Mouse (Mus musculus): Measurements from ENCODE around the gene Cyb5b. TPM values are rescaled to one million over a fixed set of nuclear protein-coding genes. Genes with fewer than 3 reads are reported as not detected.
"Not testable (repeated sequence)": the region's sequence is repeated elsewhere in the genome, so short reads cannot be mapped to it uniquely, and the experiment has no call there.

The Cyb5b gene
- polyA plus RNA-seq, 1 experiment from 2014 or later = 164 TPM

GRCm38 (mm10) chr8:107197901-107198826 lies 47.7 kb downstream of the Cyb5b start:
- 78% methylated on average over 24 of the region's 24 CpGs for WGBS
- Histone ChIP-seq H3K36me3 (no peaks in the 10 kb centered on the region), H3K27ac (replicated peaks) (no peak overlapping the region), H3K4me1 (peaks cover 8% of the 10 kb centered on the region), H3K4me3 (no peak overlapping the region), H3K9me3 (replicated peaks) (no peaks in the 10 kb centered on the region), H3K27me3 (ENCODE audit: low read depth, poor library complexity, severe bottlenecking) (no peaks in the 10 kb centered on the region)
- no peak for DNase-seq (ENCODE audit: low spot score)

- no peak overlapping the region for H3K27ac ChIP-seq (replicated peaks)
- 87% methylated on average over 9 of the region's 9 CpGs for WGBS
- no peaks in the 10 kb centered on the region for H3K9me3 ChIP-seq (replicated peaks)
- no peaks in the 10 kb centered on the region for H3K36me3 ChIP-seq
- no peaks in the 10 kb centered on the region for H3K27me3 ChIP-seq (ENCODE audit: low read depth, poor library complexity, severe bottlenecking)
- peaks cover 6% of the 10 kb centered on the region; the same call in 1 of the 2 replicates for H3K4me1 ChIP-seq
- H3K4me3 ChIP-seq = no peak overlapping the region
- no peak for DNase-seq (ENCODE audit: low spot score)
Measured at GRCm38 (mm10) chr8:107205164-107205563, 54.7 kb downstream of the Cyb5b start.

DNA sequence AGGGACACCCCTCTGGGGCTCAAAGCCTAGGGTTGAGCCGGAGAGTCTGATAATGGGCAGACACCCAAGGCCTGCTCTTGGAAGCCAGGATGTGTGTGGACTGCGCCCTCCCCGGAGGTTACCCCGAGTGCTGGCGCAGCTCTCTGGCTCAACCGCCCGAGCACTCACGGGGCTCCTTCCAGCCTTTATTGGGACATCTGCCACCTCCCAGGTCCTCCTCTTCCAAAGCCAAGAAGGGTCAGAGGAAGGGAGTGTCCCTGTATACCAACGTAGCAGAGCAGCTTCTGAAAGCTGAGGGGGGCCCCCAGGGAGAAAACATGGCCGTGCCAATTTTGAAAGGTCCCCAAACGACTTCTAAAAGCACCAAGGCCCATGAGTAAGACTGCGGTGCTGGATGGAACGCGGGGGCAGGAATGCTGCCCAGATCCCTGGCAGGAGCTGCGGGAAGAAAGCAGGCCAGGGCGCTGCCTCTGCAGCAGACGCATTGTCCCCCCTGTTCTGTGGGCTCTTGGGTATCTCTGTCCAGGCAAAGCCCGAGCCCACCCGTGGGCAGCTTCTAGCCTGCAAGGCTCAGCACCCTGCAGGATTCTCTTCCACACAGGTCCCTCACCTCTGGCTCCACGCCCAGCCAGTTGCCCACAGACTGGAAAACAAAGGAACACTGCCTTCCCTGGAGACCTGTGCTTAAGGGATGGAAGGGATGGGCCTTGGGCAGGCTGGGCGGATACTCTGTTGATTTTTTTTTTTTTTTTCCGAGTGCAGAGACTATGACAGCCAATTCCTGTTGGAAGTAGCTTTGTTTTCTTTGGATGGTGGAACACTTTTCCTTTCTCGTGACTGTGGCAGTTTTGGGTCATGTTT lies 55.5 kb downstream of the Cyb5b start:
- no peaks in the 10 kb centered on the region for H3K9me3 ChIP-seq (replicated peaks)
- H3K36me3 ChIP-seq = no peaks in the 10 kb centered on the region
- no peak for DNase-seq (ENCODE audit: low spot score)
- H3K4me3 ChIP-seq = no peak overlapping the region
- 82% methylated on average over 23 of the region's 23 CpGs for WGBS
- H3K27me3 ChIP-seq (ENCODE audit: low read depth, poor library complexity, severe bottlenecking) = no peaks in the 10 kb centered on the region
- H3K4me1 ChIP-seq = peaks cover 6% of the 10 kb centered on the region; the same call in 1 of the 2 replicates
- H3K27ac ChIP-seq (replicated peaks) = peak overlapping the region; percentile 53

DNA sequence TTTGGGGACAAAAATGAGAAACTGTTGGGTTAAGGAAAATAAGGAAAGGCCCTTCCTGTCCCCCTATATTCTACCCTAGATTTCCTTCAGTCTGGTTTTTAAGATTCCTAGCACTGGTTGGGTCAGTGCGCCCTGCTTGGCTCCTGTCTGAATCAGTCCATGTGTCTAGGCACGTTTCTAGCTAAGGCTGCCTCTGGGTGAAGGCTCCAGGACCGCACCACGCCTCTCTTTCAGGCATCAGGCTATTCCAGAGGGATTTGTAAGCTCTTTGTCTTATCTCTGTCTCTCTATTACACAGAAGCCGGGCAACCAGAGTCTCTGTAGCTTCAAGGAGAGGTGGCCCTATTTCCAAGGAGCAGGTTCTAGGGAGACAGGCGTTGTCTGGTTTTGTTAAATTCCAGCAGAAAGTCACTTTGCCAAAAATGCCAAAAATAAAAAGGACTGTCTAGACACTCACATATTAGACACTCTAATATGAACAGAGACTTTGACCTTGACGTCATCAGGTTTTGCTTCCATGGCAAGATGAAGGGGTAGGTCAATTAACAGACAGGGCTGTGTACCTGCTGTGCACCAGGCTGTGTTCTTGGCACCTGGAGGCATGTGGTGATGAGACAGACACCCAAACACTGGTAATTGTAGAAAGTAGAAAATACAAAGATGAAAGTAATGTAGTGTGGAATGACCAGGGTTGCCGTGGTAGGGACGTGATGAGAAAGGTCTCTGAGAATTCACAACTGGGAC lies 56.5 kb downstream of the Cyb5b start:
- no peak overlapping the region for H3K27ac ChIP-seq (replicated peaks)
- DNase-seq (ENCODE audit: low spot score) = no peak
- no peak overlapping the region for H3K4me3 ChIP-seq
- no peaks in the 10 kb centered on the region for H3K36me3 ChIP-seq
- WGBS = 83% methylated on average over 9 of the region's 9 CpGs
- no peaks in the 10 kb centered on the region for H3K27me3 ChIP-seq (ENCODE audit: low read depth, poor library complexity, severe bottlenecking)
- H3K9me3 ChIP-seq (replicated peaks) = no peaks in the 10 kb centered on the region
- H3K4me1 ChIP-seq = peaks cover 6% of the 10 kb centered on the region; the same call in 1 of the 2 replicates

- 88% methylated on average over 7 of the region's 7 CpGs for WGBS
- peaks cover 6% of the 10 kb centered on the region; the same call in 1 of the 2 replicates for H3K4me1 ChIP-seq
- H3K27ac ChIP-seq (replicated peaks) = no peak overlapping the region
- no peaks in the 10 kb centered on the region for H3K9me3 ChIP-seq (replicated peaks)
- H3K27me3 ChIP-seq (ENCODE audit: low read depth, poor library complexity, severe bottlenecking) = no peaks in the 10 kb centered on the region
- no peak overlapping the region for H3K4me3 ChIP-seq
- H3K36me3 ChIP-seq = no peaks in the 10 kb centered on the region
- no peak for DNase-seq (ENCODE audit: low spot score)
Measured at GRCm38 (mm10) chr8:107209185-107209584, 58.7 kb downstream of the Cyb5b start.

DNA sequence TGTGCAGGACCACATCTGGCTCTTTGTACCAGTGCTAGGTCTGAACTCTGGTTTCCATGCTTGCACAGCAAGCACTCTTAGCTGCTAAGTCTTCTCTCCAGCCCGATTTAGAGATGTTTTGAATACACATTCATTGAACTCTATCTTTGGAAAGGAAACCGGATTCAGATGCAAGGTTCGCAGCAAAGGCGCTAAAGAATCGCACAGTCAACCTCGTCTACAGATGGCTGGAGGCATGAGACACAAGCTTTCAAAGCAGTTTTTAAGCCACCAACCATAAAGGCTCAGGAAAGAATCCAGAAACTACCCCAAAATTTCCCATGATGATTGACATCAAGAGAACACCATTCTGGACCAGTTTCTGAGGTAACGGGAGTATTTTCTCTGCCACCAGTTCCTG lies 61.6 kb downstream of the Cyb5b start:
- Histone ChIP-seq H3K27me3 (ENCODE audit: low read depth, poor library complexity, severe bottlenecking) (no peaks in the 10 kb centered on the region), H3K27ac (replicated peaks) (no peak overlapping the region), H3K4me1 (0 out of 2 replicates have a peak, but pooled peaks cover 6% of the 10 kb centered on the region), H3K36me3 (no peaks in the 10 kb centered on the region), H3K9me3 (replicated peaks) (no peaks in the 10 kb centered on the region), H3K4me3 (no peak overlapping the region)
- no peak for DNase-seq (ENCODE audit: low spot score)
- WGBS = 90% methylated on average over 7 of the region's 7 CpGs

- H3K36me3 ChIP-seq, H3K4me1 ChIP-seq: not testable (repeated sequence)
- 74% methylated on average over 7 of the region's 7 CpGs for WGBS
Measured at GRCm38 (mm10) chr8:107217230-107217629, 66.8 kb downstream of the Cyb5b start.

GRCm38 (mm10) chr8:107218091-107218490 lies 67.7 kb downstream of the Cyb5b start:
- Histone ChIP-seq H3K36me3 (no peaks in the 10 kb centered on the region), H3K9me3 (replicated peaks) (no peaks in the 10 kb centered on the region), H3K27ac (replicated peaks) (no peak overlapping the region), H3K27me3 (ENCODE audit: low read depth, poor library complexity, severe bottlenecking) (no peaks in the 10 kb centered on the region), H3K4me3 (no peak overlapping the region), H3K4me1 (peaks cover 4% of the 10 kb centered on the region; the same call in 1 of the 2 replicates)
- no peak for DNase-seq (ENCODE audit: low spot score)
- 88% methylated on average over 8 of the region's 8 CpGs for WGBS

More at GRCm38 (mm10) chr8:107217230-107217629, 66.8 kb downstream of the Cyb5b start:
- H3K27ac ChIP-seq (replicated peaks); H3K27me3 ChIP-seq (ENCODE audit: low read depth, poor library complexity, severe bottlenecking); H3K9me3 ChIP-seq (replicated peaks); DNase-seq (ENCODE audit: low spot score); H3K4me3 ChIP-seq: not testable (repeated sequence)

GRCm38 (mm10) chr8:107219078-107219477 lies 68.6 kb downstream of the Cyb5b start:
- Histone ChIP-seq H3K9me3 (replicated peaks) (no peaks in the 10 kb centered on the region), H3K36me3 (no peaks in the 10 kb centered on the region), H3K4me3 (no peak overlapping the region), H3K4me1 (peaks cover 4% of the 10 kb centered on the region; the same call in 1 of the 2 replicates), H3K27ac (replicated peaks) (no peak overlapping the region), H3K27me3 (ENCODE audit: low read depth, poor library complexity, severe bottlenecking) (no peaks in the 10 kb centered on the region)
- 83% methylated on average over 2 of the region's 2 CpGs for WGBS
- no peak for DNase-seq (ENCODE audit: low spot score)

- H3K27me3 ChIP-seq (ENCODE audit: low read depth, poor library complexity, severe bottlenecking) = no peaks in the 10 kb centered on the region
- H3K9me3 ChIP-seq (replicated peaks) = no peaks in the 10 kb centered on the region
- no peak overlapping the region for H3K4me3 ChIP-seq
- 58% methylated on average over 8 of the region's 8 CpGs for WGBS
- peaks cover 4% of the 10 kb centered on the region; the same call in 1 of the 2 replicates for H3K4me1 ChIP-seq
- H3K36me3 ChIP-seq = no peaks in the 10 kb centered on the region
- no peak overlapping the region for H3K27ac ChIP-seq (replicated peaks)
- no peak for DNase-seq (ENCODE audit: low spot score)
Measured at GRCm38 (mm10) chr8:107221924-107222851, 71.7 kb downstream of the Cyb5b start.

DNA sequence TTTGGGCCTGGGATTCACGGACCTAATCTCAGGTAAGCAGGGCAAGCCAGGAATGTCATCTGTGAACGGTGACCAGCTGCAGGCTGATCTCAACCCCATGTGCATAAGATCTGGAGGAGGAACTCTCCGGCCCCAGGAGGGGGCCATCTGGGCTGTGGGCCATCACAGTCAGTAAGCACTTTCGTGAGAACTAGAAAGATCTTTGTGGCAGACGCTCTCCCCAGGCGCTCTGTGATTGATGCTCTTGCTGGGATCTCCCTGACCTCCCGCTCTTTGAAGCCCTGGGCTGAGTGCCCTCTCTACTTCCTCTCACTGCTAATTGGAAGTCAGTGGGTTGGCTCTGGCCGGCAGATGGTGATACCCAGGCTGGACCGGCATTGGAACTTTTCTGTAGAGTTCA lies 75.7 kb downstream of the Cyb5b start:
- Histone ChIP-seq H3K27me3 (ENCODE audit: low read depth, poor library complexity, severe bottlenecking) (no peaks in the 10 kb centered on the region), H3K9me3 (replicated peaks) (no peaks in the 10 kb centered on the region), H3K36me3 (no peaks in the 10 kb centered on the region), H3K4me3 (no peak overlapping the region), H3K4me1 (peaks cover 4% of the 10 kb centered on the region; the same call in 1 of the 2 replicates), H3K27ac (replicated peaks) (no peak overlapping the region)
- 66% methylated on average over 9 of the region's 9 CpGs for WGBS
- DNase-seq (ENCODE audit: low spot score) = peak; percentile 20
